Mouse (Mus musculus) spleen, postnatal 4 days (tissue): Measurements from ENCODE around the gene Unc93a2.
"Not testable (repeated sequence)": the region's sequence is repeated elsewhere in the genome, so short reads cannot be mapped to it uniquely, and the experiment has no call there.

ENCODE experiments used
- DNase-seq, 2 experiments: peaks; one replicate each; pipeline ENCODE4 v3.0.0; 2022; ENCODE audit warnings: low spot score in 2 of 2

Unc93a2 gene

GRCm38 (mm10) chr17:7371879-7372278 is 13.4 kb downstream of the Unc93a2 start, which contains the start of gene Gm49630:
Gm49630 (minus strand) TSS chr17:7371979.
- DNase-seq = not testable (repeated sequence)

GRCm38 (mm10) chr17:7369401-7369800 is 15.9 kb downstream of the Unc93a2 start:
- not testable (repeated sequence) for DNase-seq

- not testable (repeated sequence) for DNase-seq
These were observed 18.4 kb downstream of the Unc93a2 start for GRCm38 (mm10) chr17:7366676-7367374.

- not testable (repeated sequence) for DNase-seq
These were observed 19.0 kb downstream of the Unc93a2 start for GRCm38 (mm10) chr17:7366265-7366664.

GRCm38 (mm10) chr17:7365615-7366014 is 19.6 kb downstream of the Unc93a2 start:
- DNase-seq = not testable (repeated sequence)

- DNase-seq = not testable (repeated sequence)
These were observed 24.4 kb downstream of the Unc93a2 start for GRCm38 (mm10) chr17:7360749-7361465.

- not testable (repeated sequence) for DNase-seq
These were observed 25.5 kb downstream of the Unc93a2 start for GRCm38 (mm10) chr17:7359806-7360205.

GRCm38 (mm10) chr17:7352596-7352995 is 32.7 kb downstream of the Unc93a2 start, which contains the start of gene Ttll2:
Ttll2 (minus strand) TSS chr17:7352696.
- not testable (repeated sequence) for DNase-seq

- DNase-seq = not testable (repeated sequence)
These were observed 36.5 kb downstream of the Unc93a2 start for GRCm38 (mm10) chr17:7348765-7349164.

- DNase-seq = not testable (repeated sequence)
These were observed 47.9 kb downstream of the Unc93a2 start for GRCm38 (mm10) chr17:7337381-7337780.

GRCm38 (mm10) chr17:7332745-7333144 is 52.5 kb downstream of the Unc93a2 start:
- DNase-seq = not testable (repeated sequence)

GRCm38 (mm10) chr17:7326415-7326814 is 58.8 kb downstream of the Unc93a2 start:
- DNase-seq = not testable (repeated sequence)

- DNase-seq = not testable (repeated sequence)
These were observed 60.9 kb downstream of the Unc93a2 start, which contains the start of gene Tcp10a for GRCm38 (mm10) chr17:7324346-7324745. Tcp10a (plus strand) TSS chr17:7324646.

GRCm38 (mm10) chr17:7319789-7320188 is 65.5 kb downstream of the Unc93a2 start:
- DNase-seq = not testable (repeated sequence)

GRCm38 (mm10) chr17:7315693-7316382 is 69.4 kb downstream of the Unc93a2 start:
- not testable (repeated sequence) for DNase-seq
